Mouse (Mus musculus): ENCODE measurements at regions not wholly inside any gene's neighbourhood (a gene's known extent, or its start where the extent isn't known, plus 50 kb on each side); places are given as distances from the start of the nearest gene placed in this dataset.
A peak's percentile ranks its signal among the peaks of the same experiment; 100 is the strongest.
"Not testable (repeated sequence)": the region's sequence is repeated elsewhere in the genome, so short reads cannot be mapped to it uniquely, and the experiment has no call there.

GRCm38 (mm10) chr5:50343681-50344080 is 284.9 kb upstream of the Adgra3 start:
- DNase-seq (ENCODE audit: extremely low read depth, low read depth) = no peak

- no peak for DNase-seq (ENCODE audit: extremely low read depth, low read depth)
Observed at GRCm38 (mm10) chr5:50309491-50309890, 250.7 kb upstream of the Adgra3 start.

GRCm38 (mm10) chr5:50303859-50304480 is 245.2 kb upstream of the Adgra3 start:
- DNase-seq (ENCODE audit: extremely low read depth, low read depth) = no peak

- DNase-seq (ENCODE audit: extremely low read depth, low read depth) = peak; percentile 8
Observed at GRCm38 (mm10) chr5:50293794-50294193, 235.0 kb upstream of the Adgra3 start.

GRCm38 (mm10) chr5:50290879-50291410 is 232.1 kb upstream of the Adgra3 start:
- DNase-seq (ENCODE audit: extremely low read depth, low read depth) = no peak

GRCm38 (mm10) chr5:50260417-50260816 is 201.6 kb upstream of the Adgra3 start:
- no peak for DNase-seq (ENCODE audit: extremely low read depth, low read depth)

GRCm38 (mm10) chr5:50258017-50258416 is 199.2 kb upstream of the Adgra3 start:
- DNase-seq (ENCODE audit: extremely low read depth, low read depth) = no peak

- DNase-seq (ENCODE audit: extremely low read depth, low read depth) = no peak
Observed at GRCm38 (mm10) chr5:50234111-50234510, 175.3 kb upstream of the Adgra3 start.

- DNase-seq (ENCODE audit: extremely low read depth, low read depth) = no peak
Observed at GRCm38 (mm10) chr5:50216956-50217355, 158.2 kb upstream of the Adgra3 start.

- peak; percentile 2 for DNase-seq (ENCODE audit: extremely low read depth, low read depth)
Observed at GRCm38 (mm10) chr5:50215960-50216359, 157.2 kb upstream of the Adgra3 start.

GRCm38 (mm10) chr5:50202307-50203010 is 143.7 kb upstream of the Adgra3 start:
- DNase-seq (ENCODE audit: extremely low read depth, low read depth) = no peak

GRCm38 (mm10) chr5:50196423-50196822 is 137.6 kb upstream of the Adgra3 start:
- no peak for DNase-seq (ENCODE audit: extremely low read depth, low read depth)

GRCm38 (mm10) chr5:50195993-50196392 is 137.2 kb upstream of the Adgra3 start:
- DNase-seq (ENCODE audit: extremely low read depth, low read depth) = no peak

GRCm38 (mm10) chr5:50189394-50189793 is 130.6 kb upstream of the Adgra3 start:
- DNase-seq (ENCODE audit: extremely low read depth, low read depth) = no peak

GRCm38 (mm10) chr5:50182721-50183120 is 123.9 kb upstream of the Adgra3 start:
- DNase-seq (ENCODE audit: extremely low read depth, low read depth) = no peak

- no peak for DNase-seq (ENCODE audit: extremely low read depth, low read depth)
Observed at GRCm38 (mm10) chr5:50156557-50156956, 97.8 kb upstream of the Adgra3 start.

- not testable (repeated sequence) for DNase-seq (ENCODE audit: extremely low read depth, low read depth)
Observed at GRCm38 (mm10) chr5:50155170-50155860, 96.5 kb upstream of the Adgra3 start.

- DNase-seq (ENCODE audit: extremely low read depth, low read depth) = no peak
Observed at GRCm38 (mm10) chr5:50146926-50147325, 88.1 kb upstream of the Adgra3 start.

- DNase-seq (ENCODE audit: extremely low read depth, low read depth) = no peak
Observed at GRCm38 (mm10) chr5:50145458-50146083, 86.8 kb upstream of the Adgra3 start.

- DNase-seq (ENCODE audit: extremely low read depth, low read depth) = no peak
Observed at GRCm38 (mm10) chr5:50130202-50130601, 71.4 kb upstream of the Adgra3 start.

GRCm38 (mm10) chr5:50128972-50129371 is 70.2 kb upstream of the Adgra3 start:
- no peak for DNase-seq (ENCODE audit: extremely low read depth, low read depth)

GRCm38 (mm10) chr5:50126594-50126993 is 67.8 kb upstream of the Adgra3 start:
- no peak for DNase-seq (ENCODE audit: extremely low read depth, low read depth)

All from MEL-GATA-1-ER (cell line).